Mouse (Mus musculus) lung, embryonic 14.5 days (tissue): ENCODE measurements around the gene Rbbp6. TPM values are rescaled to one million over a fixed set of nuclear protein-coding genes. Genes with fewer than 3 reads are reported as not detected.

Source experiments
- ATAC-seq: fragments of 200-750 bp; cut with Nextera tagmentation; 2 replicates; pipeline ENCODE4 v1.8.0; 2017; ENCODE audit warnings: mild to moderate bottlenecking, moderate TSS enrichment, moderate library complexity; ENCODE audit not compliant: insufficient read depth
- DNase-seq: peaks from one replicate; pipeline ENCODE4 v3.0.0-alpha.2; 2015
- H3K27ac ChIP-seq: fragments of 300-500 bp; sonication (generic); 2 replicates; pipeline ENCODE4 v1.5.1; 2014; ENCODE audit warnings: low read depth, mild to moderate bottlenecking, moderate library complexity
- H3K27me3 ChIP-seq: fragments of 300-500 bp; sonication (generic); 2 replicates; pipeline ENCODE4 v1.6.1; 2014; ENCODE audit warnings: low read length, control low read depth; ENCODE audit not compliant: insufficient read depth
- H3K36me3 ChIP-seq: fragments of 300-500 bp; sonication (generic); 2 replicates; pipeline ENCODE4 v1.6.1; 2014; ENCODE audit warnings: control low read depth; ENCODE audit not compliant: insufficient read depth
- H3K4me1 ChIP-seq: fragments of 300-500 bp; sonication (generic); 2 replicates; pipeline ENCODE4 v1.6.1; 2014; ENCODE audit warnings: antibody characterized with exemption, control low read depth; ENCODE audit not compliant: insufficient read depth
- H3K4me2 ChIP-seq: fragments of 300-500 bp; sonication (generic); 2 replicates; pipeline ENCODE4 v1.6.1; 2014; ENCODE audit warnings: mild to moderate bottlenecking
- H3K4me3 ChIP-seq: fragments of 300-500 bp; sonication (generic); 2 replicates; pipeline ENCODE4 v1.5.1; 2014; ENCODE audit warnings: low read depth, low read length
- H3K9ac ChIP-seq: fragments of 300-500 bp; sonication (generic); 2 replicates; pipeline ENCODE4 v1.6.1; 2014
- H3K9me3 ChIP-seq: fragments of 300-500 bp; sonication (generic); 2 replicates; pipeline ENCODE4 v1.6.1; 2016; ENCODE audit warnings: low read depth, low read length, control low read depth
- CTCF ChIP-seq: IDR thresholded peaks from 2 replicates; pipeline ENCODE4 v1.5.1; 2016; ENCODE audit warnings: antibody characterized with exemption, low read depth
- WGBS: fragments of 180-500 bp; shearing (Covaris S2); extraction: QIAGEN DNeasy Blood & Tissue Kit; methylation state at CpG from one replicate; pipeline ENCODE4 v1.1.7; 2014; 5-methylcytosine and 5-hydroxymethylcytosine counted together
- polyA plus RNA-seq: library from polyadenylated mRNA; unstranded; fragments of >200 nt; fragmentation: Nextera tagmentation; extraction: Ambion mirVana; gene quantifications from 2 replicates; pipeline ENCODE4 v1.2.1, GENCODE M21; 2014

The Rbbp6 gene
- polyA plus RNA-seq, 1 experiment from 2014 or later, result 33.2 TPM

GRCm38 (mm10) chr7:123025123-123025522, 59.6 kb downstream of the Rbbp6 start:
- DNase-seq (no peak), ATAC-seq (no peak)
- peaks cover 3% of the 10 kb centered on the region; the same call in 1 of the 2 replicates for H3K9me3 ChIP-seq
- no peaks in the 10 kb centered on the region for H3K36me3 ChIP-seq
- H3K27ac ChIP-seq, result no peak overlapping the region
- no peaks in the 10 kb centered on the region for H3K27me3 ChIP-seq
- no peaks in the 10 kb centered on the region for H3K4me1 ChIP-seq
- H3K4me3 ChIP-seq, result no peak overlapping the region
- TF ChIP-seq CTCF, result no peak
- H3K9ac ChIP-seq, result no peak overlapping the region
- no peak overlapping the region for H3K4me2 ChIP-seq
- WGBS, result 57% methylated on average over 9 of the region's 9 CpGs

GRCm38 (mm10) chr7:123030295-123030694, 64.8 kb downstream of the Rbbp6 start:
- H3K4me2 ChIP-seq, result peak overlapping the region; percentile 75
- H3K27ac ChIP-seq, result no peak overlapping the region
- no peak for TF ChIP-seq CTCF
- 0 out of 2 replicates have a peak, but pooled peaks have one; percentile 8 for ATAC-seq
- WGBS, result 19% methylated on average over 13 of the region's 13 CpGs
- peak overlapping the region; percentile 33 for H3K4me3 ChIP-seq
- H3K9ac ChIP-seq, result no peak overlapping the region
- H3K36me3 ChIP-seq, result no peaks in the 10 kb centered on the region
- H3K9me3 ChIP-seq, result peaks cover 3% of the 10 kb centered on the region; the same call in 1 of the 2 replicates
- no peaks in the 10 kb centered on the region for H3K27me3 ChIP-seq
- H3K4me1 ChIP-seq, result 0 out of 2 replicates have a peak, but pooled peaks cover 3% of the 10 kb centered on the region
- no peak for DNase-seq

GRCm38 (mm10) chr7:123030709-123031181, 65.3 kb downstream of the Rbbp6 start:
- H3K27ac ChIP-seq, result no peak overlapping the region
- H3K4me2 ChIP-seq, result peak overlapping the region; percentile 75
- under 1% methylated on average over 21 of the region's 21 CpGs for WGBS
- H3K4me3 ChIP-seq, result peak overlapping the region; percentile 33
- 0 out of 2 replicates have a peak, but pooled peaks cover 3% of the 10 kb centered on the region for H3K4me1 ChIP-seq
- peaks cover 3% of the 10 kb centered on the region; the same call in 1 of the 2 replicates for H3K9me3 ChIP-seq
- H3K9ac ChIP-seq, result peak overlapping the region; percentile 38; the same call in 1 of the 2 replicates
- no peaks in the 10 kb centered on the region for H3K27me3 ChIP-seq
- TF ChIP-seq CTCF, result no peak
- peak; percentile 91 for DNase-seq
- no peaks in the 10 kb centered on the region for H3K36me3 ChIP-seq
- ATAC-seq, result peak; percentile 72

GRCm38 (mm10) chr7:123031211-123031743, 65.8 kb downstream of the Rbbp6 start:
- 2% methylated on average over 12 of the region's 12 CpGs for WGBS
- no peaks in the 10 kb centered on the region for H3K36me3 ChIP-seq
- peak; percentile 41 for ATAC-seq
- H3K4me1 ChIP-seq, result 0 out of 2 replicates have a peak, but pooled peaks cover 3% of the 10 kb centered on the region
- peaks cover 3% of the 10 kb centered on the region; the same call in 1 of the 2 replicates for H3K9me3 ChIP-seq
- H3K27me3 ChIP-seq, result no peaks in the 10 kb centered on the region
- H3K9ac ChIP-seq, result no peak overlapping the region
- DNase-seq, result peak; percentile 5
- TF ChIP-seq CTCF, result no peak
- H3K4me2 ChIP-seq, result peak overlapping the region; percentile 75
- no peak overlapping the region for H3K27ac ChIP-seq
- H3K4me3 ChIP-seq, result peak overlapping the region; percentile 33

- no peak overlapping the region for H3K4me2 ChIP-seq
These were observed 69.8 kb downstream of the Rbbp6 start for GRCm38 (mm10) chr7:123035314-123035713.

GRCm38 (mm10) chr7:123039302-123039701, 73.8 kb downstream of the Rbbp6 start:
- no peaks in the 10 kb centered on the region for H3K9me3 ChIP-seq
- H3K4me3 ChIP-seq, result no peak overlapping the region
- no peaks in the 10 kb centered on the region for H3K36me3 ChIP-seq
- DNase-seq (peak; percentile 55), ATAC-seq (no peak)
- H3K27me3 ChIP-seq, result no peaks in the 10 kb centered on the region
- no peak overlapping the region for H3K27ac ChIP-seq
- H3K4me2 ChIP-seq, result no peak overlapping the region
- TF ChIP-seq CTCF, result peak; percentile 57
- no peak overlapping the region for H3K9ac ChIP-seq
- no peaks in the 10 kb centered on the region for H3K4me1 ChIP-seq

More at GRCm38 (mm10) chr7:123035314-123035713, 69.8 kb downstream of the Rbbp6 start:
- Histone ChIP-seq H3K4me1 (0 out of 2 replicates have a peak, but pooled peaks cover 3% of the 10 kb centered on the region), H3K9me3 (no peaks in the 10 kb centered on the region), H3K27me3 (no peaks in the 10 kb centered on the region), H3K36me3 (no peaks in the 10 kb centered on the region), H3K4me3 (no peak overlapping the region), H3K27ac (no peak overlapping the region), H3K9ac (no peak overlapping the region)
- no peak for TF ChIP-seq CTCF
- 54% methylated on average over 8 of the region's 8 CpGs for WGBS
- ATAC-seq, result no peak
- no peak for DNase-seq

GRCm38 (mm10) chr7:123045146-123045545, 79.7 kb downstream of the Rbbp6 start:
- Histone ChIP-seq H3K4me2 (no peak overlapping the region), H3K4me3 (no peak overlapping the region), H3K9ac (no peak overlapping the region), H3K27me3 (no peaks in the 10 kb centered on the region), H3K4me1 (no peaks in the 10 kb centered on the region), H3K9me3 (no peaks in the 10 kb centered on the region), H3K27ac (no peak overlapping the region), H3K36me3 (no peaks in the 10 kb centered on the region)
- 91% methylated on average over 3 of the region's 3 CpGs for WGBS
- DNase-seq (no peak), ATAC-seq (no peak)
- peak; percentile 40 for TF ChIP-seq CTCF
